Mouse (Mus musculus): ENCODE data around the gene Npy5r. TPM values are rescaled to one million over a fixed set of nuclear protein-coding genes. Genes with fewer than 3 reads are reported as not detected.

Gene Npy5r
- 0.38 TPM in 1 of 3 replicates, not detected in the others for total RNA-seq (2017)

- no peak for ATAC-seq (replicated peaks; ENCODE audit: insufficient number of reproducible peaks, low FRiP score, low TSS enrichment, poor library complexity, severe bottlenecking)
These were observed at the start of gene Npy5r for GRCm38 (mm10) chr8:66687511-66688329. Npy5r (minus strand) TSS chr8:66688128.

GRCm38 (mm10) chr8:66731957-66732356 lies 44.0 kb upstream of the Npy5r start:
- no peak for ATAC-seq (replicated peaks; ENCODE audit: insufficient number of reproducible peaks, low FRiP score, low TSS enrichment, poor library complexity, severe bottlenecking)

DNA sequence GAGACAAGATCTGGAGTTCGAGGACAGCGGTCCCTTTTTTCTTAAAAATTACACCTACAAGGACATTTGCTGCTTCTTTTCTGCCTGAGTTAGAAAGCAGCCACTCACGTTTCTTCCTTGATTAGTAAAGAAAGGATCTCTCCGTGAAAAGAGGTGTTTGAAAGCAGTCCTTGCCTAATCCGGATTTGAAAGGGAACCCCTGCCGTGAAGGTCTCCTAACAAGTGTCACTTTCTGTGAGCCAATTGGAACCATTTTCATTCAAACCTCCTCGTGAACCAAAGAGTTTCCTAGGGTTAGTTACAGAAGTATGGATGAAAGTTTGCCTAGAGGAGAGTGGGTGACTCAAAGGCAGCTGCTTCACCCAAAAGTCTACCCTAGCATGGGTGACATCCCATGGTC lies 41.5 kb upstream of the Npy5r start:
- no peak for ATAC-seq (replicated peaks; ENCODE audit: insufficient number of reproducible peaks, low FRiP score, low TSS enrichment, poor library complexity, severe bottlenecking)

DNA sequence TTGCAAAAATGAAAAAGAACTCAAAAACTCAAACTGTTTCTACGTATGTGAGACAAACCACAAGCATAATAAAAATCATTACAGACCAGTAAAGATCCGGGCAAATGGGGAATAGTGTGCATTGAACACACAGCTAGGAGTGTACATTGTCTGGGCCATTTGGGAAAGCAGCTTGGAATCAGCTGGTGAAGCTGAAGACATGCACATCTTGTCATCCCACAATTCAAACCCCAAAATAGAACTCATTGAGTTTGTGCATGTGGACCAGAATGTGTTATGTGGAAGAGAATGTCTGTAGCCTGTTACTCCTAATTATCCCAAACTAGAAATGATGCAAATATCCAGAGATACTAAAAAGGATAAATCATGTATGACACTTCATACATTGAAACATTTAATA lies 34.9 kb upstream of the Npy5r start:
- ATAC-seq (replicated peaks; ENCODE audit: insufficient number of reproducible peaks, low FRiP score, low TSS enrichment, poor library complexity, severe bottlenecking) = no peak

GRCm38 (mm10) chr8:66714324-66714975 lies 26.5 kb upstream of the Npy5r start:
- ATAC-seq (replicated peaks; ENCODE audit: insufficient number of reproducible peaks, low FRiP score, low TSS enrichment, poor library complexity, severe bottlenecking) = no peak

GRCm38 (mm10) chr8:66698782-66699181 lies 10.9 kb upstream of the Npy5r start:
- no peak for ATAC-seq (replicated peaks; ENCODE audit: insufficient number of reproducible peaks, low FRiP score, low TSS enrichment, poor library complexity, severe bottlenecking)

GRCm38 (mm10) chr8:66698011-66698410 lies 10.1 kb upstream of the Npy5r start:
- ATAC-seq (replicated peaks; ENCODE audit: insufficient number of reproducible peaks, low FRiP score, low TSS enrichment, poor library complexity, severe bottlenecking) = no peak

- ATAC-seq (replicated peaks; ENCODE audit: insufficient number of reproducible peaks, low FRiP score, low TSS enrichment, poor library complexity, severe bottlenecking) = no peak
These were observed 9.3 kb upstream of the Npy5r start, which contains the start of gene Npy1r for GRCm38 (mm10) chr8:66696970-66697843. Npy1r (plus strand) TSS chr8:66697192.

- no peak for ATAC-seq (replicated peaks; ENCODE audit: insufficient number of reproducible peaks, low FRiP score, low TSS enrichment, poor library complexity, severe bottlenecking)
These were observed 2.5 kb upstream of the Npy5r start for GRCm38 (mm10) chr8:66690402-66690801.

DNA sequence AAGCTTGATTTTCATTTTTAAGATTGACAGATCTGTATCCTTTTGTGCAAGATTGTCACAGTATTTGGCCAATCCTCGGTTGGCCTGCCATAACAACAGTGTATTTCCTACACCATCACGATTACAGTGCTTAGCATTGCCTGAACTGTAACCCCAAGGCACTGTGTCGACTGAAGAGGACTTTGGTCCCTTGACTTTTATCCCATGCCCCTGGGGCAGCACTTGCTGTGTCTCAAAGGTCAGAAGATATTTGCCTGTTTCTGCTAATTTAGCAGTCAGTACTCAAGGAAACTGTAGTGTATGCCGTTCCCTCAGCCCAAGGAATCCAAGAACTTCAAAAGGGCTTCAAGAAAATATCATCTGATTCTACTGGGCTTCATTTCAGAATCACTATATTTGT lies 871 bp upstream of the Npy5r start:
- no peak for ATAC-seq (replicated peaks; ENCODE audit: insufficient number of reproducible peaks, low FRiP score, low TSS enrichment, poor library complexity, severe bottlenecking)

- no peak for ATAC-seq (replicated peaks; ENCODE audit: insufficient number of reproducible peaks, low FRiP score, low TSS enrichment, poor library complexity, severe bottlenecking)
These were observed 467 bp upstream of the Npy5r start for GRCm38 (mm10) chr8:66688395-66688794.

GRCm38 (mm10) chr8:66681261-66681660 lies 6.7 kb downstream of the Npy5r start:
- ATAC-seq (replicated peaks; ENCODE audit: insufficient number of reproducible peaks, low FRiP score, low TSS enrichment, poor library complexity, severe bottlenecking) = no peak

- ATAC-seq (replicated peaks; ENCODE audit: insufficient number of reproducible peaks, low FRiP score, low TSS enrichment, poor library complexity, severe bottlenecking) = no peak
These were observed 57.2 kb downstream of the Npy5r start for GRCm38 (mm10) chr8:66630721-66631120.

Other genes with a start within 250 kb of the Npy5r start
- 10.5 to 13.3 TPM (median 12.1 TPM) in 3 replicates for gene Tma16, start 201.6 kb downstream of the Npy5r start, total RNA-seq (2017)
- not detected in 3 replicates for gene Tktl2, start 176.4 kb downstream of the Npy5r start, total RNA-seq (2017)
- gene Npy1r, start 9.1 kb upstream of the Npy5r start, total RNA-seq (2017) = not detected in 3 replicates
- 2.6 to 5.1 TPM (median 2.9 TPM) in 3 replicates for gene Naf1, start 172.1 kb upstream of the Npy5r start, total RNA-seq (2017)